Mouse (Mus musculus): ENCODE results near the gene Cap2. TPM values are rescaled to one million over a fixed set of nuclear protein-coding genes. Genes with fewer than 3 reads are reported as not detected.

Gene Cap2
- polyA plus RNA-seq, 1 experiment from 2014 or later = 35.1 TPM

- Histone ChIP-seq H3K4me3 (ENCODE audit: low read depth, low read length) (no peak overlapping the region), H3K27me3 (replicated peaks; ENCODE audit: control insufficient read depth, insufficient read depth, low read length) (no peaks in the 10 kb centered on the region), H3K4me2 (ENCODE audit: low read depth, low read length) (no peak overlapping the region), H3K27ac (replicated peaks; ENCODE audit: low read depth, low read length) (no peak overlapping the region), H3K4me1 (ENCODE audit: control insufficient read depth, insufficient read depth, low read length) (no peaks in the 10 kb centered on the region), H3K36me3 (ENCODE audit: control insufficient read depth, insufficient read depth, low read length) (no peaks in the 10 kb centered on the region), H3K9me3 (ENCODE audit: control insufficient read depth, low read length) (no peaks in the 10 kb centered on the region), H3K9ac (ENCODE audit: low read depth, low read length) (no peak overlapping the region)
- ATAC-seq (ENCODE audit: low read depth) (no peak), DNase-seq (ENCODE audit: low spot score) (no peak)
- WGBS = 77% methylated on average over 5 of the region's 5 CpGs
Measured at GRCm38 (mm10) chr13:46540943-46541342, 39.3 kb downstream of the Cap2 start.

DNA sequence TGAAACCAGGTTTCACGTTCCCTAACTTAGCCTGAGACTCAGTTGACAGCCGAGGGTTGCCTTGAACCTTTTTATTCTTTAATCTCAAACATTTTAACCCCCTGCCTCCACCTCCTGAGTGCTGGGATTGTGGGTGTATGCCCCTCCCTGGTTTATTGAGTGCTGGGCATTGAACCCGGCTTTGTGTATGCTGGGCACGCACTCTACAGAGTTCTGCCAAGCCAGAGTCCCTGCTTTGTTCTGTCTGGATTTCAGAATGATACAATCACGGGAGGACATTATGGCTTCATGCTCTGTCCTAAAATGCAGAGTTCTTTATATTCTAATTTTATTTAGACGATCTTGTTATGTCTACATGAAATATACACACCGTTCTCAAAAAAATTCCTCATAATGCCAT is 41.1 kb downstream of the Cap2 start:
- no peaks in the 10 kb centered on the region for H3K36me3 ChIP-seq (ENCODE audit: control insufficient read depth, insufficient read depth, low read length)
- no peak for DNase-seq (ENCODE audit: low spot score)

DNA sequence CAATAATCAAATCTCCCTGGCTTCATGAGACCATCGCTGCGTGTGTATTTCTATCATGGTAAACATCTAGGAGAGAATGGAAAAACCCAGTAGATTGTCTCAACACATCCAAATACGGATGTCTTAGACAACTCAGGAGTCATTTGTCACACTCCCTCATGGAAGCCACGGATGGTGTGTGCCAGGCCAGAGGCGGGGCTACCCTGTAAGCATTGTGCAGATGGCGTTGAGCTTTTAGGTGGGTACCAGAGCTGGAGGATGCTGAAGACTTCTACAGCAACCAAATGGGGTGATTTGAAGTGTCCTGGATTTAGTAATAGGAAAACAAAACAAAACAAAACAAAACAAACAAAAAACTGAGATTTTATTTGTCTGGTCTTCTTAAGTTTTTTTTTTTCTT is 43.0 kb downstream of the Cap2 start:
- no peak overlapping the region for H3K4me3 ChIP-seq (ENCODE audit: low read depth, low read length)
- ATAC-seq (ENCODE audit: low read depth) (no peak), DNase-seq (ENCODE audit: low spot score) (no peak)
- no peak overlapping the region for H3K9ac ChIP-seq (ENCODE audit: low read depth, low read length)
- no peaks in the 10 kb centered on the region for H3K27me3 ChIP-seq (replicated peaks; ENCODE audit: control insufficient read depth, insufficient read depth, low read length)
- H3K9me3 ChIP-seq (ENCODE audit: control insufficient read depth, low read length) = no peaks in the 10 kb centered on the region
- H3K4me2 ChIP-seq (ENCODE audit: low read depth, low read length) = no peak overlapping the region
- peaks cover 5% of the 10 kb centered on the region; the same call in 1 of the 2 replicates for H3K4me1 ChIP-seq (ENCODE audit: control insufficient read depth, insufficient read depth, low read length)
- no peak overlapping the region for H3K27ac ChIP-seq (replicated peaks; ENCODE audit: low read depth, low read length)
- 70% methylated on average over 6 of the region's 6 CpGs for WGBS
- H3K36me3 ChIP-seq (ENCODE audit: control insufficient read depth, insufficient read depth, low read length) = no peaks in the 10 kb centered on the region

More for the DNA sequence above, 41.1 kb downstream of the Cap2 start:
- no peaks in the 10 kb centered on the region for H3K9me3 ChIP-seq (ENCODE audit: control insufficient read depth, low read length)
- no peak overlapping the region for H3K4me2 ChIP-seq (ENCODE audit: low read depth, low read length)
- peaks cover 3% of the 10 kb centered on the region; the same call in 1 of the 2 replicates for H3K4me1 ChIP-seq (ENCODE audit: control insufficient read depth, insufficient read depth, low read length)
- H3K27ac ChIP-seq (replicated peaks; ENCODE audit: low read depth, low read length) = no peak overlapping the region
- 89% methylated on average over 7 of the region's 7 CpGs for WGBS
- ATAC-seq (ENCODE audit: low read depth) = no peak
- no peaks in the 10 kb centered on the region for H3K27me3 ChIP-seq (replicated peaks; ENCODE audit: control insufficient read depth, insufficient read depth, low read length)
- no peak overlapping the region for H3K9ac ChIP-seq (ENCODE audit: low read depth, low read length)
- H3K4me3 ChIP-seq (ENCODE audit: low read depth, low read length) = no peak overlapping the region

DNA sequence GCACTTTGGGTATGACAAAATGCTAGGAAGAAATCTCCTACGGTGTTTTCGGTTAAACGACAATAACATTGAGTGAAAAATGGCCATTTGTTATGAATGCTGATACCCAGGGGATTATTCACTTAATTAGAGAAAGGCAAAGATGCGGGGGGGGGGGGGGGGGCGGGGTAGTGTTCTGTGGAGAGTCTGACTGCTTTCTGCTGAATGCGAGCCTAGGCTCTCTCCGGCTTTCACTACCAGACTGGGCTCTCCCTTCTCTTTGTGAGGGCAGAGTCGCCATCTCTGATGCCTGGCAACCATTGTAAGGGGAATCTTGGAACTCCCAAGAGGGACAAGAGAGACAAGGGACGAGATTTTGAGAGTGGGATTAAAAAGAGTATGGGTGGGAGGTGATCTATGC is 43.4 kb downstream of the Cap2 start:
- H3K27ac ChIP-seq (replicated peaks; ENCODE audit: low read depth, low read length) = no peak overlapping the region
- H3K36me3 ChIP-seq (ENCODE audit: control insufficient read depth, insufficient read depth, low read length) = no peaks in the 10 kb centered on the region
- no peaks in the 10 kb centered on the region for H3K27me3 ChIP-seq (replicated peaks; ENCODE audit: control insufficient read depth, insufficient read depth, low read length)
- ATAC-seq (ENCODE audit: low read depth) (no peak), DNase-seq (ENCODE audit: low spot score) (no peak)
- H3K4me2 ChIP-seq (ENCODE audit: low read depth, low read length) = no peak overlapping the region
- no peak overlapping the region for H3K4me3 ChIP-seq (ENCODE audit: low read depth, low read length)
- 47% methylated on average over 9 of the region's 9 CpGs for WGBS
- no peaks in the 10 kb centered on the region for H3K9me3 ChIP-seq (ENCODE audit: control insufficient read depth, low read length)
- H3K9ac ChIP-seq (ENCODE audit: low read depth, low read length) = no peak overlapping the region
- peaks cover 5% of the 10 kb centered on the region; the same call in 1 of the 2 replicates for H3K4me1 ChIP-seq (ENCODE audit: control insufficient read depth, insufficient read depth, low read length)

DNA sequence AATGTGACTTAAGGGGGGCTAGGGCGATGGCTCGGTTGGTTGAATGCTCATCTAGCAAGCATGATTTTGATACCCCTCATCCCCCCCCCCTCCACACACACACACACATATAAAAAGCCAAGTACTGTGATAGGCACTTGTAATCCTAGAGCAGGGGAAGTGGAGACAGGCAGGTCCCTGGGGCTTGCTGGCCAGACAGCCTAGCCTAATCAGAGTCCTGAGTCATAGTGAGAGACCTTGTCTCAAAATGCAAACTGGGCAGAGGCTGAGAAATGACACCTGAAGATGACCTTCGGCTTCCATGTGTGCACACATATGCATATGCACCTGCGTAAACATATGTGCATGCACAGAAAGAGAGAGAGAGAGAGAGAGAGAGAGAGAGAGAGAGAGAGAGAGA is 45.2 kb downstream of the Cap2 start:
- no peaks in the 10 kb centered on the region for H3K27me3 ChIP-seq (replicated peaks; ENCODE audit: control insufficient read depth, insufficient read depth, low read length)
- H3K4me2 ChIP-seq (ENCODE audit: low read depth, low read length) = no peak overlapping the region
- H3K27ac ChIP-seq (replicated peaks; ENCODE audit: low read depth, low read length) = no peak overlapping the region
- H3K36me3 ChIP-seq (ENCODE audit: control insufficient read depth, insufficient read depth, low read length) = no peaks in the 10 kb centered on the region
- no peaks in the 10 kb centered on the region for H3K9me3 ChIP-seq (ENCODE audit: control insufficient read depth, low read length)
- peaks cover 5% of the 10 kb centered on the region; the same call in 1 of the 2 replicates for H3K4me1 ChIP-seq (ENCODE audit: control insufficient read depth, insufficient read depth, low read length)
- no peak overlapping the region for H3K4me3 ChIP-seq (ENCODE audit: low read depth, low read length)
- WGBS = 81% methylated on average over 4 of the region's 4 CpGs
- ATAC-seq (ENCODE audit: low read depth) (no peak), DNase-seq (ENCODE audit: low spot score) (no peak)
- H3K9ac ChIP-seq (ENCODE audit: low read depth, low read length) = no peak overlapping the region

- H3K27me3 ChIP-seq (replicated peaks; ENCODE audit: control insufficient read depth, insufficient read depth, low read length) = no peaks in the 10 kb centered on the region
- no peak overlapping the region for H3K4me2 ChIP-seq (ENCODE audit: low read depth, low read length)
- peaks cover 5% of the 10 kb centered on the region; the same call in 1 of the 2 replicates for H3K4me1 ChIP-seq (ENCODE audit: control insufficient read depth, insufficient read depth, low read length)
- no peak overlapping the region for H3K27ac ChIP-seq (replicated peaks; ENCODE audit: low read depth, low read length)
- no peak for DNase-seq (ENCODE audit: low spot score)
- 33% methylated on average over 1 of the region's 1 CpGs for WGBS
- no peak overlapping the region for H3K4me3 ChIP-seq (ENCODE audit: low read depth, low read length)
- H3K9ac ChIP-seq (ENCODE audit: low read depth, low read length) = no peak overlapping the region
- no peaks in the 10 kb centered on the region for H3K9me3 ChIP-seq (ENCODE audit: control insufficient read depth, low read length)
- ATAC-seq (ENCODE audit: low read depth) = no peak
- no peaks in the 10 kb centered on the region for H3K36me3 ChIP-seq (ENCODE audit: control insufficient read depth, insufficient read depth, low read length)
Measured at GRCm38 (mm10) chr13:46547253-46547652, 45.6 kb downstream of the Cap2 start.

GRCm38 (mm10) chr13:46548132-46548531 is 46.5 kb downstream of the Cap2 start:
- no peak overlapping the region for H3K9ac ChIP-seq (ENCODE audit: low read depth, low read length)
- ATAC-seq (ENCODE audit: low read depth) (no peak), DNase-seq (ENCODE audit: low spot score) (no peak)
- H3K27ac ChIP-seq (replicated peaks; ENCODE audit: low read depth, low read length) = no peak overlapping the region
- no peaks in the 10 kb centered on the region for H3K36me3 ChIP-seq (ENCODE audit: control insufficient read depth, insufficient read depth, low read length)
- H3K27me3 ChIP-seq (replicated peaks; ENCODE audit: control insufficient read depth, insufficient read depth, low read length) = no peaks in the 10 kb centered on the region
- no peak overlapping the region for H3K4me3 ChIP-seq (ENCODE audit: low read depth, low read length)
- 76% methylated on average over 8 of the region's 8 CpGs for WGBS
- peaks cover 5% of the 10 kb centered on the region; the same call in 1 of the 2 replicates for H3K4me1 ChIP-seq (ENCODE audit: control insufficient read depth, insufficient read depth, low read length)
- no peak overlapping the region for H3K4me2 ChIP-seq (ENCODE audit: low read depth, low read length)
- no peaks in the 10 kb centered on the region for H3K9me3 ChIP-seq (ENCODE audit: control insufficient read depth, low read length)

GRCm38 (mm10) chr13:46548600-46549179 is 47.0 kb downstream of the Cap2 start:
- WGBS = 87% methylated on average over 5 of the region's 5 CpGs
- ATAC-seq (ENCODE audit: low read depth) (no peak), DNase-seq (ENCODE audit: low spot score) (no peak)
- H3K4me1 ChIP-seq (ENCODE audit: control insufficient read depth, insufficient read depth, low read length) = peaks cover 5% of the 10 kb centered on the region; the same call in 1 of the 2 replicates
- no peak overlapping the region for H3K4me3 ChIP-seq (ENCODE audit: low read depth, low read length)
- no peaks in the 10 kb centered on the region for H3K36me3 ChIP-seq (ENCODE audit: control insufficient read depth, insufficient read depth, low read length)
- H3K4me2 ChIP-seq (ENCODE audit: low read depth, low read length) = no peak overlapping the region
- no peaks in the 10 kb centered on the region for H3K9me3 ChIP-seq (ENCODE audit: control insufficient read depth, low read length)
- no peak overlapping the region for H3K27ac ChIP-seq (replicated peaks; ENCODE audit: low read depth, low read length)
- H3K9ac ChIP-seq (ENCODE audit: low read depth, low read length) = no peak overlapping the region
- H3K27me3 ChIP-seq (replicated peaks; ENCODE audit: control insufficient read depth, insufficient read depth, low read length) = no peaks in the 10 kb centered on the region

GRCm38 (mm10) chr13:46550627-46551026 is 49.0 kb downstream of the Cap2 start:
- Histone ChIP-seq H3K36me3 (ENCODE audit: control insufficient read depth, insufficient read depth, low read length) (no peaks in the 10 kb centered on the region), H3K9me3 (ENCODE audit: control insufficient read depth, low read length) (no peaks in the 10 kb centered on the region), H3K27me3 (replicated peaks; ENCODE audit: control insufficient read depth, insufficient read depth, low read length) (no peaks in the 10 kb centered on the region), H3K27ac (replicated peaks; ENCODE audit: low read depth, low read length) (no peak overlapping the region), H3K4me2 (ENCODE audit: low read depth, low read length) (no peak overlapping the region), H3K9ac (ENCODE audit: low read depth, low read length) (no peak overlapping the region), H3K4me3 (ENCODE audit: low read depth, low read length) (no peak overlapping the region), H3K4me1 (ENCODE audit: control insufficient read depth, insufficient read depth, low read length) (peaks cover 5% of the 10 kb centered on the region; the same call in 1 of the 2 replicates)
- ATAC-seq (ENCODE audit: low read depth) = no peak
- WGBS = 82% methylated on average over 10 of the region's 10 CpGs
- DNase-seq (ENCODE audit: low spot score) = no peak
